Mouse (Mus musculus) C3H10T1/2 (cell line): ENCODE data around the gene Ccl28. TPM values are rescaled to one million over a fixed set of nuclear protein-coding genes. Genes with fewer than 3 reads are reported as not detected.

Source experiments
- polyA plus RNA-seq, 2 experiments: library from polyadenylated mRNA; unstranded; fragments of >200 nt; fragmentation: generic; extraction: Trizol; gene quantifications; one replicate each; pipeline ENCODE4 v1.2.1; 2012; ENCODE audit warnings: missing spikeins in 2 of 2

Ccl28 gene
- not detected for polyA plus RNA-seq

DNA sequence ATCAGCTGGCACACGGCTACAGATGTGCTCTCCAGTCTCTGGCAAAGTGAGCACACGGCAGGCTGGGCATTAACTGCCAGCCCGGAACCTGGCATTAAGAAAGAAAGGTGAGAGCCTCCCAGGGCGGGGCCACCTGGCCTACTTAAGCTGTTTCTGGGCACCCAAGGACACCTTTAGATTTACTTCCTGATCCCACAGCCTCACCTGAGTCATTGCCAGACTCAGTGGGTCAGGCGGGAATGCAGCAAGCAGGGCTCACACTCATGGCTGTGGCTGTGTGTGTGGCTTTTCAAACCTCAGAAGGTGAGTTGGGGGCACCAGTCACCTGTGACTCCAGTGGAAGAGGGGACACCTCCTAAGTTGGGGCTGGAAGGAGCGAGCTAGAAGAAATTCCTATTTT lies at the start of gene Ccl28:
TSS of gene Ccl28 (plus strand) at position 186 of the 400 bp plus-strand sequence.

GRCm38 (mm10) chr13:119690039-119690728 lies 66.6 kb downstream of the Ccl28 start, which contains the start of gene Hmgcs1:
Gene Hmgcs1, plus strand, starts transcription at chr13:119690379.

Other genes starting within 250 kb of the Ccl28 start
- gene Paip1, start 195.2 kb upstream of the Ccl28 start, polyA plus RNA-seq: 10 to 100 TPM in 1 of 2 experiments, 1 to 10 TPM in 1; 3.2 to 22.8 TPM
- gene 4833420G17Rik, start 161.1 kb upstream of the Ccl28 start, polyA plus RNA-seq: 1 to 10 TPM in 1 of 2 experiments, under 1 TPM in 1; 0.55 to 4.9 TPM
- gene Tmem267, start 135.8 kb upstream of the Ccl28 start, polyA plus RNA-seq: 1 to 10 TPM in 1 of 2 experiments, under 1 TPM in 1; 0.47 to 3.8 TPM
- gene 3110070M22Rik, start 135.4 kb upstream of the Ccl28 start, polyA plus RNA-seq: under 1 TPM; 0.30 to 0.71 TPM
- 10 to 100 TPM in 1 of 2 experiments, 1 to 10 TPM in 1; 3.3 to 35.8 TPM for gene Hmgcs1, start 66.6 kb downstream of the Ccl28 start, polyA plus RNA-seq
- under 1 TPM; 0.02 to 0.46 TPM for gene Nim1k, start 132.1 kb downstream of the Ccl28 start, polyA plus RNA-seq
- gene Zfp131, start 167.1 kb downstream of the Ccl28 start, polyA plus RNA-seq: 1 to 10 TPM; 3.4 to 4.0 TPM
- not detected for gene AF067063, start 206.4 kb downstream of the Ccl28 start, polyA plus RNA-seq
- gene D13Ertd608e, start 212.2 kb downstream of the Ccl28 start, polyA plus RNA-seq: not detected